Mouse (Mus musculus) ES-E14 (cell line): ENCODE data around the gene Kif7. TPM values are rescaled to one million over a fixed set of nuclear protein-coding genes. Genes with fewer than 3 reads are reported as not detected.

Experiments
- DNase-seq: peaks from one replicate; pipeline ENCODE4 v3.0.0-alpha.2; 2013; ENCODE audit warnings: low read depth, low spot score
- H3K27ac ChIP-seq: 2 replicates; pipeline ENCODE4 v1.5.1; 2012; ENCODE audit warnings: low read depth, mild to moderate bottlenecking, low read length, moderate library complexity, mixed read lengths; ENCODE audit not compliant: poor library complexity, insufficient read depth, severe bottlenecking
- H3K36me3 ChIP-seq: 2 replicates; pipeline ENCODE4 v1.6.1; 2012; ENCODE audit warnings: mild to moderate bottlenecking, low read length, moderate library complexity, mixed read lengths; ENCODE audit not compliant: control insufficient read depth, poor library complexity, insufficient read depth, severe bottlenecking
- H3K4me1 ChIP-seq, 2 experiments: fragments of 150-350 bp in 1 of 2; sonication (generic) in 1 of 2; 2 replicates each; pipeline ENCODE4 v1.6.1; 2012; ENCODE audit warnings: low read length in 2 of 2, mild to moderate bottlenecking in 1 of 2, mixed read lengths in 1 of 2; ENCODE audit not compliant: control insufficient read depth in 2 of 2, insufficient read depth in 2 of 2, poor library complexity in 1 of 2
- H3K4me3 ChIP-seq, 2 experiments: fragments of 150-350 bp in 1 of 2; sonication (generic) in 1 of 2; 2 replicates each; pipeline ENCODE4 v1.5.1; 2012; ENCODE audit warnings: low read length in 2 of 2, low read depth in 1 of 2, mild to moderate bottlenecking in 1 of 2, mixed read lengths in 1 of 2; ENCODE audit not compliant: insufficient read depth in 1 of 2, poor library complexity in 1 of 2, severe bottlenecking in 1 of 2
- H3K9ac ChIP-seq: 2 replicates; pipeline ENCODE4 v1.6.1; 2012; ENCODE audit warnings: low read depth, mild to moderate bottlenecking, low read length, mixed read lengths; ENCODE audit not compliant: poor library complexity, insufficient read depth, severe bottlenecking
- H3K9me3 ChIP-seq: fragments of 150-350 bp; sonication (generic); 2 replicates; pipeline ENCODE4 v1.6.1; 2012; ENCODE audit warnings: low read depth, mild to moderate bottlenecking, low read length; ENCODE audit not compliant: control insufficient read depth, insufficient read depth
- CHD2 ChIP-seq: IDR thresholded peaks from 2 replicates; pipeline ENCODE4 v1.6.1; 2014; ENCODE audit warnings: mild to moderate bottlenecking, low read depth, low read length, inconsistent platforms
- HCFC1 ChIP-seq: IDR thresholded peaks from 2 replicates; pipeline ENCODE4 v1.6.1; 2012; ENCODE audit warnings: low read length, inconsistent platforms, borderline replicate concordance; ENCODE audit not compliant: insufficient read depth
- MAFK ChIP-seq: IDR thresholded peaks from 2 replicates; pipeline ENCODE4 v1.6.1; 2014; ENCODE audit warnings: mild to moderate bottlenecking, low read depth, low read length, inconsistent platforms; ENCODE audit not compliant: insufficient read depth
- ZC3H11A ChIP-seq: IDR thresholded peaks from 2 replicates; pipeline ENCODE4 v1.6.1; 2012; ENCODE audit warnings: low read depth, mild to moderate bottlenecking, inconsistent platforms, low read length, borderline replicate concordance
- ZNF384 ChIP-seq: IDR thresholded peaks from 2 replicates; pipeline ENCODE4 v1.6.1; 2012; ENCODE audit warnings: low read depth, low read length, inconsistent platforms
- in situ Hi-C, 2 experiments: fragments of 600-800 bp; cut with MboI; formaldehyde crosslinking; loops; one replicate each; pipeline ENCODE4 v1.15.1; 2025; ENCODE audit warnings: low sequenced_read_pairs in 2 of 2, inconsistent platforms in 1 of 2; ENCODE audit not compliant: unreplicated experiment in 2 of 2
- total RNA-seq: library from RNA; depleted of rRNA; stranded (reverse); fragments of 300-350 nt; gene quantifications from 2 replicates; pipeline ENCODE4 v1.2.3, GENCODE M21; 2012

Kif7 gene
- total RNA-seq, 1 experiment = 9.2 TPM

DNA sequence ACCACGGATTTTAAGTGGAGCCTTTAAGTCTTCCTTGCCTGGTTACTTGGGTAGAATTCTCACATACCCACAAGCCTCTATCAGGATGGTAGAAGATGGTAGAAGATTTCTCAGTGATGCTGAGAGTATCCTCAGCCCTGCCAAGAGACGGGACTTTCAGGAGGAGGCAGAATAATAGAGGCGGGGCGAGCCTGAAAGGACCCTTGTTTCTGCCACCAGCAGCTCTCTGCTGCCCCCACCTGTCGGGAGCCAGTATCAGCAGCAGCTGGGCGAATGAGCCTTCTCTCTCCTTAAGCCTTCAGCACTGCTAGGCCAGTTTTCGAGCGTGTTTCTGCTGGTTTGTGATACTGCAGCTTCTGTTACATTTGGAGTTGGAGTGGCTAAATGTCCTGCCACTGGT, 13.6 kb upstream of the Kif7 start:
- H3K36me3 ChIP-seq = no peaks in the 10 kb centered on the region
- no peaks in the 10 kb centered on the region for H3K9me3 ChIP-seq
- DNase-seq = peak; percentile 81
- TF ChIP-seq ZC3H11A (peak; percentile 39; the same call in 1 of the 2 replicates), MAFK (no peak)
- in situ Hi-C loops = no loop called here
- H3K27ac ChIP-seq = no peak overlapping the region
- H3K9ac ChIP-seq = no peak overlapping the region
- no peak overlapping the region for H3K4me3 ChIP-seq
- no peaks in the 10 kb centered on the region; a peak in 1 of 4 replicates for H3K4me1 ChIP-seq

DNA sequence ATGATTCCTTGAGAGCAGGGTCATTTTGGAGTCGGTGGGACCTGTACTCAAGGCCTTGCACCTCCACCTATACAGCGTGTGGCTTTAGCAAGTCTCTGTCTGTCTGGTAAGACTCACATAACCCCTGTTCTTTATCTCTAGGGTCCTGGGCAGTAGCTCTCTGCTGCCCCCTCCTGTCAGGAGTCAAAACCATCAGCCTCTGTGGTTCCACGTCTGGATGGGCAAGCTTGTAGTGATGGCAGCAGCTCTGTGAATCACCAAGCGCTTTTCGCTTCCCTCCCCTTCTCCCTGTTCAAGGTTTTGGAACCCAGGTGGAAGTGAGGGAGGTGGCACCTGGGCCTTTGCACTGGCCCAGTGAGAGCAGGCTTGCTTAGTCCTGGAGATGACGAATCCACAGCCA, 12.7 kb upstream of the Kif7 start:
- H3K9me3 ChIP-seq = no peaks in the 10 kb centered on the region
- H3K27ac ChIP-seq = no peak overlapping the region
- TF ChIP-seq ZC3H11A = no peak
- TF ChIP-seq CHD2 = no peak
- no peak for TF ChIP-seq HCFC1
- no peak for TF ChIP-seq ZNF384
- TF ChIP-seq MAFK = no peak
- H3K36me3 ChIP-seq = no peaks in the 10 kb centered on the region
- no peak overlapping the region for H3K9ac ChIP-seq
- H3K4me1 ChIP-seq = no peaks in the 10 kb centered on the region; a peak in 1 of 4 replicates
- H3K4me3 ChIP-seq = no peak overlapping the region
- peak; percentile 87 for DNase-seq
- in situ Hi-C loops = no loop called here

GRCm38 (mm10) chr7:79727091-79727490, 11.6 kb upstream of the Kif7 start:
- Histone ChIP-seq H3K4me1 (no peaks in the 10 kb centered on the region; a peak in 1 of 4 replicates), H3K27ac (no peak overlapping the region), H3K4me3 (no peak overlapping the region), H3K36me3 (no peaks in the 10 kb centered on the region), H3K9me3 (no peaks in the 10 kb centered on the region), H3K9ac (no peak overlapping the region)
- no peak for DNase-seq
- TF ChIP-seq CHD2 = no peak
- TF ChIP-seq HCFC1 = no peak
- no peak for TF ChIP-seq ZC3H11A
- no peak for TF ChIP-seq MAFK
- no peak for TF ChIP-seq ZNF384
- in situ Hi-C loops = no loop called here

DNA sequence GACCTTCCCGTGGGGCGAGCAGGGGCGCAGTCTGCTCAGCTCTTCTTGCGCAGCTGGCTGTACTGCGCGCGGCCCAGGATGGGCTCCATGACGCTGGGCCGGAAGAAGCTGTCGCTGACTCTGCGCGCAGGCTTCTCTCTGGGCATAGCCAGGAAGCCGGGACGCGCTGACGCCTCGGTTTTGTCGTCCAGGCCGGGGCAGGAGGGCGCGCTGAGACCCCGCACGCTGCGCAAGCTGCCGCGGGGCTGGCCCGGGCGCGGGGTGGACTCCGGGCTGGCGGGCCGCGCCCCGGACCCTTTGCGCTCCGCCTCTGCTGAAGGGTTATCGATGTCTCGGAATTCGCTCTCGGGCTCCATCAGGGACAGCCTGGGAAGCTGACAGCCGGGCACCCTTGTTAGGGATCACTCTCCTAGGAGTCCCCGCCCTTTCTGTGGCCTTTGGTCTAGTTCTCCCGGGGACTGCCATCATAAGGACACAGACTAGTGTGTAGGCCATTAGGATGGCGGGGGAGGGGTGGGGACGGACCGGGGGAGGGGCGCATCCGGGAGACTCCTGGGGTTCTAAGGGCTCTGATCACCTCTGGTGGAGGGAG, 6.0 kb upstream of the Kif7 start:
- Histone ChIP-seq H3K4me1 (0 out of 4 replicates have a peak, but pooled peaks cover 2% of the 10 kb centered on the region in 2 experiments), H3K27ac (no peak overlapping the region), H3K9ac (peak overlapping the region; percentile 66), H3K36me3 (no peaks in the 10 kb centered on the region), H3K4me3 (peak overlapping the region; percentile 77 to 84), H3K9me3 (no peaks in the 10 kb centered on the region)
- in situ Hi-C loops = no loop called here
- DNase-seq = no peak
- TF ChIP-seq ZNF384 = no peak
- no peak for TF ChIP-seq CHD2
- no peak for TF ChIP-seq HCFC1
- no peak for TF ChIP-seq MAFK

DNA sequence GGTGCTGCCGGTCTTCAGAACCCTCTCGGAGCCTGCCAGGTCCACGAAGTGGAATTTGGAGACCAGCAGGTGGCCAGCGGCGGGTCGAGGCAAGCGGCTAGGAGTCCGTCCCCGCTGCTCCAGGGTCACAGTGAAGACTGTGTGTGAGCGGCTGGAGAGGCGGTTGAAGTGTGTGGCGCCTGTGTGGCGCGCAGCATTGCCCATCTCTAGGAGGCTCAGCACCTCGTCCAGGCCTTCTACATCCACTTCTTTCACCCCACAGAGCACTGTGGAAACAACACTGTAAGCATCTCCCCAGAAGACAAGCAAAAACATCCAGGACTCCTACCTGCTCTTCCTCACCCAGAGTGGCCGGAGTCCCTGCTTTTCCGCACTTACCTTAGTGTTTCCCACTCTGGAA, 4.7 kb downstream of the Kif7 start:
- in situ Hi-C loops = no loop called here
- peak overlapping the region; percentile 60 to 62 for H3K4me3 ChIP-seq
- TF ChIP-seq MAFK = no peak
- no peak for TF ChIP-seq CHD2
- no peak for TF ChIP-seq ZNF384
- no peak for TF ChIP-seq ZC3H11A
- no peak for TF ChIP-seq HCFC1
- no peak for DNase-seq
- no peaks in the 10 kb centered on the region for H3K9me3 ChIP-seq
- H3K27ac ChIP-seq = no peak overlapping the region
- peaks cover 1 to 3% of the 10 kb centered on the region in 2 experiments; a peak in 1 of 4 replicates for H3K4me1 ChIP-seq
- peaks cover 8% of the 10 kb centered on the region; the same call in 1 of the 2 replicates for H3K36me3 ChIP-seq
- H3K9ac ChIP-seq = peak overlapping the region; percentile 8; the same call in 1 of the 2 replicates
